Mouse (Mus musculus) MEL (cell line): Measurements from ENCODE around the gene Cux1. TPM values are rescaled to one million over a fixed set of nuclear protein-coding genes. Genes with fewer than 3 reads are reported as not detected.

Experiments
- DNase-seq: peaks from one replicate; pipeline ENCODE4 v3.0.0; 2011; ENCODE audit warnings: low read depth, low spot score
- H3K27ac ChIP-seq: 2 replicates; pipeline ENCODE4 v1.5.1; 2012; ENCODE audit warnings: low read depth, mild to moderate bottlenecking, control low read depth, low read length, moderate library complexity; ENCODE audit not compliant: control insufficient read depth
- H3K27me3 ChIP-seq, 2 experiments: fragments of 150-350 bp in 1 of 2; sonication (generic) in 1 of 2; 2 replicates each; pipeline ENCODE4 v1.6.1; 2012; ENCODE audit warnings: low read length in 2 of 2, mild to moderate bottlenecking in 2 of 2, improper control_type of control experiment in 1 of 2, moderate library complexity in 1 of 2; ENCODE audit not compliant: insufficient read depth in 2 of 2, control insufficient read depth in 1 of 2
- H3K36me3 ChIP-seq, 2 experiments: 2 replicates each; pipeline ENCODE4 v1.6.1; 2012 to 2014; ENCODE audit warnings: low read length in 2 of 2, improper control_type of control experiment in 1 of 2, inconsistent platforms in 1 of 2, mild to moderate bottlenecking in 1 of 2; ENCODE audit not compliant: insufficient read depth in 2 of 2, control insufficient read depth in 1 of 2
- H3K4me1 ChIP-seq, 2 experiments: fragments of 150-350 bp in 1 of 2; sonication (generic) in 1 of 2; 2 replicates each; pipeline ENCODE4 v1.6.1; 2012; ENCODE audit warnings: low read length in 2 of 2, improper control_type of control experiment in 1 of 2, mild to moderate bottlenecking in 1 of 2; ENCODE audit not compliant: insufficient read depth in 2 of 2, control insufficient read depth in 1 of 2
- H3K4me3 ChIP-seq, 2 experiments: fragments of 150-350 bp in 1 of 2; sonication (generic) in 1 of 2; 2 replicates each; pipeline ENCODE4 v1.5.1; 2012; ENCODE audit warnings: low read depth in 2 of 2, low read length in 2 of 2, mild to moderate bottlenecking in 2 of 2, moderate library complexity in 2 of 2, control low read depth in 1 of 2, improper control_type of control experiment in 1 of 2; ENCODE audit not compliant: control insufficient read depth in 1 of 2, insufficient read depth in 1 of 2
- H3K79me2 ChIP-seq: 2 replicates; pipeline ENCODE4 v1.6.1; 2012; ENCODE audit warnings: mild to moderate bottlenecking, low read length, moderate library complexity; ENCODE audit not compliant: control insufficient read depth, poor library complexity, insufficient read depth
- H3K9ac ChIP-seq: 2 replicates; pipeline ENCODE4 v1.6.1; 2012; ENCODE audit warnings: low read depth, mild to moderate bottlenecking, control low read depth, low read length, moderate library complexity; ENCODE audit not compliant: control insufficient read depth, poor library complexity, severe bottlenecking
- H3K9me3 ChIP-seq: fragments of 150-350 bp; sonication (generic); replicated peaks from 2 replicates; pipeline ENCODE4 v1.6.1; 2012; ENCODE audit warnings: mild to moderate bottlenecking, low read length, improper control_type of control experiment, moderate library complexity; ENCODE audit not compliant: insufficient read depth
- BHLHE40 ChIP-seq: IDR thresholded peaks from 2 replicates; pipeline ENCODE4 v1.6.1; 2012; ENCODE audit warnings: low read depth, mild to moderate bottlenecking, inconsistent platforms, low read length, improper control_type of control experiment, borderline replicate concordance
- CHD2 ChIP-seq: IDR thresholded peaks from 2 replicates; pipeline ENCODE4 v1.6.1; 2011; ENCODE audit warnings: low read length, improper control_type of control experiment
- EP300 ChIP-seq, 2 experiments: IDR thresholded peaks; 2 replicates each; pipeline ENCODE4 v1.6.1; 2011; ENCODE audit warnings: improper control_type of control experiment in 2 of 2, low read length in 2 of 2, low read depth in 1 of 2, mild to moderate bottlenecking in 1 of 2
- ETS1 ChIP-seq: IDR thresholded peaks from 2 replicates; pipeline ENCODE4 v1.6.1; 2012; ENCODE audit warnings: low read depth, mild to moderate bottlenecking, inconsistent platforms, low read length, improper control_type of control experiment, moderate library complexity
- MAX ChIP-seq: IDR thresholded peaks from 2 replicates; pipeline ENCODE4 v1.6.1; 2011; ENCODE audit warnings: low read length, improper control_type of control experiment
- MYC ChIP-seq: IDR thresholded peaks from 2 replicates; pipeline ENCODE4 v1.6.1; 2011; ENCODE audit warnings: low read depth, mild to moderate bottlenecking, low read length, improper control_type of control experiment, moderate library complexity
- NRF1 ChIP-seq: IDR thresholded peaks from 2 replicates; pipeline ENCODE4 v1.6.1; 2014; ENCODE audit warnings: low read depth, mild to moderate bottlenecking, inconsistent platforms, low read length, improper control_type of control experiment, moderate library complexity; ENCODE audit not compliant: poor library complexity, insufficient read depth, severe bottlenecking
- POLR2AphosphoS5 ChIP-seq: IDR thresholded peaks from 2 replicates; pipeline ENCODE4 v1.6.1; 2012; ENCODE audit warnings: low read depth, borderline replicate concordance, mild to moderate bottlenecking, inconsistent platforms, low read length, moderate library complexity, mixed read lengths
- RAD21 ChIP-seq: IDR thresholded peaks from 2 replicates; pipeline ENCODE4 v1.6.1; 2011; ENCODE audit warnings: mild to moderate bottlenecking, low read depth, low read length, improper control_type of control experiment
- RCOR1 ChIP-seq: IDR thresholded peaks from 2 replicates; pipeline ENCODE4 v1.6.1; 2012; ENCODE audit warnings: low read depth, mild to moderate bottlenecking, inconsistent platforms, low read length, improper control_type of control experiment
- SMC3 ChIP-seq: IDR thresholded peaks from 2 replicates; pipeline ENCODE4 v1.6.1; 2011; ENCODE audit warnings: low read depth, low read length, improper control_type of control experiment
- USF2 ChIP-seq, 2 experiments: IDR thresholded peaks; 2 replicates each; pipeline ENCODE4 v1.6.1; 2011 to 2012; ENCODE audit warnings: improper control_type of control experiment in 2 of 2, low read length in 2 of 2, borderline replicate concordance in 1 of 2, inconsistent platforms in 1 of 2, low read depth in 1 of 2, mild to moderate bottlenecking in 1 of 2; ENCODE audit not compliant: insufficient read depth in 1 of 2
- polyA plus RNA-seq, 2 experiments: library from polyadenylated mRNA; stranded (reverse) in 1 of 2; unstranded in 1 of 2; fragments of >175 nt in 1 of 2; fragments of >200 nt in 1 of 2; gene quantifications; 2 replicates each; pipeline versions ENCODE4 v1.2.1 to v1.2.4; 2012; ENCODE audit warnings: low replicate concordance in 2 of 2, low read depth in 1 of 2; ENCODE audit not compliant: insufficient read length in 2 of 2, insufficient read depth in 1 of 2, missing spikeins in 1 of 2
- total RNA-seq: library from RNA; depleted of rRNA; stranded (reverse); fragments of 300-350 nt; gene quantifications from 2 replicates; pipeline ENCODE4 v1.2.3, GENCODE M21; 2012

The Cux1 gene
- total and polyA plus RNA-seq, 3 experiments = 71.1 to 104 TPM; not detected in 1

DNA sequence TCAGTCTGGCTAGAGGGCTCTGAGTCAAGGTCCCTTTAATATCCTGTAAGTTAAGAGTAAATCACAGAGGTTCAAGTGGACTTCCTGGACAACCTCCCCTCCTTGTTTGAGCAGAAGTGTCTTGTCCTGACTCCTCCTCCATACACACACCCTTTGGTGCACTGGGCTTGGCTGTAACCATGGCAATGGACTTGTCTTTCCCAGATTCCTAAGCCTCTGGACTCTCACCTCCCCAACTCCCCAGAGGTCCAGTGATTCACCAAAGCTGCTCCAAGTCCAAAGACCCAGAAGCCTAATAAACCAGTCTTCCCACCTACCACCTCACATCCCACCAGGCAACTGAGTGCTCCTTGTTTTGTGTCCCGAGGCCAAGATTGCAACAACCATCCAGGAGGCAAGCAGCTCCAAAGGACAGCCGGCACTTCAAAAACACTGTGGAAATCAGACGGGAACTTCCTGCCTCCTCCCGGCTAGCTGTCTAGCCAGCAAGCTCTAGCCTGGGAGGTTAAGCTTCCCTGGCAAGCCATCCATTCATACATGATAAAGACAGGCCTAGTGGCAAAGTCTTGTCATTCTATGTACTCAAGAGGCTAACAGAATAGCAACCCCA is 17.5 kb upstream of the Cux1 start:
- TF ChIP-seq CHD2 = no peak
- TF ChIP-seq MYC = no peak
- no peak for TF ChIP-seq BHLHE40
- TF ChIP-seq NRF1 = no peak
- no peak for TF ChIP-seq MAX
- TF ChIP-seq RAD21 = no peak
- no peak for TF ChIP-seq RCOR1
- Histone ChIP-seq H3K36me3 (peaks cover 0 to 7% of the 10 kb centered on the region in 2 experiments; a peak in 2 of 4 replicates), H3K79me2 (no peaks in the 10 kb centered on the region), H3K9ac (no peak overlapping the region), H3K27ac (no peak overlapping the region), H3K4me3 (no peak overlapping the region), H3K27me3 (peaks cover 0 to 1% of the 10 kb centered on the region in 2 experiments; a peak in 2 of 4 replicates), H3K9me3 (no peaks in the 10 kb centered on the region), H3K4me1 (peaks cover 0 to 9% of the 10 kb centered on the region in 2 experiments; a peak in 3 of 4 replicates)
- no peak for DNase-seq

DNA sequence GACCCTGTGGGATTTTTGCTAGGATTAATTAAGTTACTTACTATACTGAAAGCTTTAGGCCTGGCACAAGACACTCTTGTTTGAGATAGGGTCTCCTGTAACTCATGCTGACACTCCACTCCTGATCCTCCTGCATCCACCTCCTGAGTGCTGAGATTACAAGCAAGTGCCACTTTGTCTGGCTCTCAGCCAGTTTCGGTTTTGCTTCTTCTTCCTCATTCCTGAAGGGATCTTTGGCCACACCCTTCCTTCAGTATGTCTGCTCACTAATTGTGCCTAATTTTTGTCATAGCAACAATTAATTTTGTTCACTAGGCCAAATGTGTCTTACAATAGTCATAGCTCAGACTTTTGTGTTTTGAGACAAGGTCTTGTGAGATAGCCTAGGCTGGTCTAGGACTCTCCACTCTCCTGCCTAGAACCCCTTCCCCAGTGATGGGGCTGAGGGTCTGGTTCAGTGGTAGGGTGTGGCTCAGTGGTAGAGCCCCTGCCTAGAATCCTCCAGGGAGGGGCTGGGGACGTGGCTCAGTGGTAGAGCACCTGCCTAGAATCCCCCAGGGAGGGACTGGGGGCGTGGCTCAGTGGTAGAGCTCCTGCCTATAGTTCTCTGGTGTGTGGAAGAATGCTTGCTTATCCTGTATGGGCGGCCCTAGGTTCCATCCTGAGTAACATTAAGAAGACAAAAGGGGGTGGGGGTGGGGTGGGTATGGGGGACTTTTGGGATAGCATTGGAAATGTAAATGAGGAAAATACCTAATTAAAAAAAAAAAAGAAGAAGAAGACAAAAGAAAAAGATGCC is 16.6 kb upstream of the Cux1 start:
- H3K36me3 ChIP-seq = peaks cover 0 to 7% of the 10 kb centered on the region in 2 experiments; a peak in 2 of 4 replicates
- no peaks in the 10 kb centered on the region for H3K79me2 ChIP-seq
- H3K27me3 ChIP-seq = peaks cover 0 to 1% of the 10 kb centered on the region in 2 experiments; a peak in 2 of 4 replicates
- no peak overlapping the region for H3K4me3 ChIP-seq
- peak overlapping the region; percentile 53 for H3K27ac ChIP-seq
- no peak for TF ChIP-seq SMC3
- TF ChIP-seq ETS1 = peak; percentile 62; the same call in 1 of the 2 replicates
- TF ChIP-seq EP300 (IDR thresholded peaks at IDR 0.05; ENCODE audit: low read depth in 1 of 2, low read length in 2 of 2) = peak in 1 of 2 experiments; percentile 41; a peak in 2 of 4 replicates
- TF ChIP-seq USF2 (IDR thresholded peaks at IDR 0.05; ENCODE audit: borderline replicate concordance in 1 of 2, insufficient read depth in 1 of 2, low read depth in 1 of 2, low read length in 2 of 2) = no peak
- no peak for TF ChIP-seq POLR2AphosphoS5
- DNase-seq = peak; percentile 91
- peaks cover 0 to 9% of the 10 kb centered on the region in 2 experiments; a peak in 3 of 4 replicates for H3K4me1 ChIP-seq
- no peaks in the 10 kb centered on the region for H3K9me3 ChIP-seq
- H3K9ac ChIP-seq = no peak overlapping the region
